Mouse (Mus musculus) mouse trophoblast stem cell (cell line): ENCODE measurements around the gene Gm3269.
"Not testable (repeated sequence)": the region's sequence is repeated elsewhere in the genome, so short reads cannot be mapped to it uniquely, and the experiment has no call there.

Source experiments
- in situ Hi-C, 2 experiments: fragments of 300-500 bp; cut with MseI, MboI; formaldehyde crosslinking; loops; 2 replicates in 1 of 2; 3 replicates in 1 of 2; pipeline ENCODE4 v1.15.1; 2025

Gm3269 gene

DNA sequence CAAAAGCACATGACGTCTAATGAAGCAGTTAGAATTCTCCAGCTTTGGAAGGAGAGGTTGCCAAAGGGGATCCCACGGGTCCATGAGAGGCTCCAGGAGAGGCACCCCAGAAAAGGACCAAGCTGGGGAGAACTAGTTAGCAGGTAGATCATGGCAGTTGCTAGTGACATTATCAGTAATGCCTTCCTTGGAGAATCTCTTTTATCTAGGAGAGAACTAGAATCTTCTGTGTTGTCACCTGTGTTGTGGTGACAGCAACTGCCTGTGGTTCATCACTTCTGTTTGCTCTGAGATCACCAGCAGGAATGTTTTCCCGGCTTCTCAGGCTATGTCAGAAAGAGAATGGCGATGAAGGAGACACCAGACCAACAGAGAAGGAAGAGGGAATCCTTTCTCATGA, at the start of gene Gm3269:
Gene Gm3269, plus strand, starts transcription at position 301 of the 400 bp plus-strand sequence.
- in situ Hi-C loops: not testable (repeated sequence)

DNA sequence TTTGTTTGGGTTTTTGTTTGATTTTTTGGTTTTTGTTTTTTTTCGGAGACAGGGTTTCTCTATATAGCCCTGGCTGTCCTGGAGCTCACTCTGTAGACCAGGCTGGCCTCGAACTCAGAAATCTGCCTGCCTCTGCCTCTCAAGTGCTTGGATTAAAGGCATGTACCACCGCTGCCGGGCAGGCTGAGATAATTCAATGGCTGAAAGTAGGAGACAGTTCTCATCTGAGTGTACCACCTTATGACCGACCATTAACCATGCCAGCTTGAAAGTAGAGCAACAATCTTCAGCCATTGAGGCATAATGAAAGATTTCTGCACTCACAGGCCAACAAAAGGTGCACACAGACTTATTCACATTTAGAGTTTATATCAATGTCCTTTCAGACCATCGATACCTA, 31.5 kb upstream of the Gm3269 start:
- in situ Hi-C loops: not testable (repeated sequence)

DNA sequence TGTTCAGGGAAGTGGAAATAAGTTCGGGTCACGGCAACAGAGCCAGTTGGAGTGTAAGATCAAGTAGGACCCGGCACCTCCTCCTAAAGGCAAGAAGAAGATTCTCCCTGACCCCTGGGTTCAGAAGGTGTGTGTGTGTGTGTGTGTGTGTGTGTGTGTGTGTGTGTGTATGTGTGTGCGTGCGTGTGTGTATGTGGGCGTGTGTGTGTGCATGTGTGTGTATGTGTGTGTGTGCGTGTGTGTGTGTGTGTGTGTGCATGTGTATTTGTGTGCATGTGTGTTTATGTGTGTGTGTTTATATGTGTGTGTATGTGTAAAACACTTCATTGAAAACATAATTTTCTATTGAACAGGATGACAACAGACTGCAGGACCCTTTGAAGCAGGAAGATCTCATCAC, 16.0 kb upstream of the Gm3269 start:
- in situ Hi-C loops: not testable (repeated sequence)

DNA sequence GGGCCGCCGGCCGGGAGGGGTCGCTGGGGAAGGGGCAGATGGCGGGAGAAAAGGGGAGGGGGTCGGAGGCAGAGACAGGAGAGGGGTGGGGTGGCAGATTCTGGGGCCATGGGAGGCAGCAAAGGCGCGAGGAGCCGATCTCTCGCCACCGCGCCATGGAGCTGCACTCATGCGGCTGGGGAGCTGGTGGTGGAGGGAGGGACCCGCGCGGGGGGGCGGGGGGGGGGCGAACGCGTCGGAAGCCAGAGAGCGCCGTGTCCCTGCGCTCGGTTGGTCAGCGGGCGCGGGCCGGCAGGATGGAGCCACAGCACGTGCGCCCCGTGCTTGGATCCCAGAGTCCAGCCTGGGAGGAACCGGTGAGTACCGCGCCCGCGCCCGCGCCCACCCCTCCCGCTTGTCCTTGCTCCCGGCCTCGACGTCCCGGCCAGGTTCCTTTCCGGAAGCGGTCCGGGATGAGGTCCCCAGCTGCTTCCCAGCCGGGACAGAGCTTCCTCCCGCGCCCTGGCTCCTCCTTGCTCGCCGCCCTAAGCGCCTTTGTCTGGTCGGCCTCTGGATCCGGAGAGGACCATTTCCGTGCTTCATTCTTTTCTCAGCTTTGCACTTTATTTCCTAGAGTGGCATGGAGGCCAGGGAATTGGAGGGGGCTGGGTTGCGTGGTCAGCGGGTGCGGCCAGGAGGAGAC, 17.5 kb downstream of the Gm3269 start, which contains the start of gene Gm3264:
Gene Gm3264, plus strand, starts transcription at position 278 of the 682 bp plus-strand sequence.
- in situ Hi-C loops: not testable (repeated sequence)

DNA sequence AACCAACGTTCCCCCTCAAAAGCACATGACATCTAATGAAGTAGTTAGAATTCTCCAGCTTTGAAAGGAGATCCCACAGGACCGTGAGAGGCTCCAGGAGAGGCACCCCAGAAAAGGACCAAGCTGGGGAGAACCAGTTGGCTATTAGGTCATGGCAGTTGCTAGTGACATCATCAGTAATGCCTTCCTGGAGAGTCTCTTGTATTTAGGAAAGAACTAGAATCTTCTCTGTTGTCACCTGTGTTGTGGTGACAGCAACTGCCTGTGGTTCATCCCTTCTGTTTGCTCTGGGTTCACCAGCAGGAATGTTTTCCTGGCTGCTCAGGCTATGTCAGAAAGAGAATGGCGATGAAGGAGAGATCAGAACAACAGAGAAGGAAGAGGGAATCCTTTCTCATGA, 54.2 kb downstream of the Gm3269 start, which contains the start of gene Gm3278:
Gene Gm3278, plus strand, starts transcription at position 301 of the 400 bp plus-strand sequence.
- in situ Hi-C loops: not testable (repeated sequence)
